Mouse (Mus musculus): ENCODE results near the gene 1700012B07Rik.

DNA sequence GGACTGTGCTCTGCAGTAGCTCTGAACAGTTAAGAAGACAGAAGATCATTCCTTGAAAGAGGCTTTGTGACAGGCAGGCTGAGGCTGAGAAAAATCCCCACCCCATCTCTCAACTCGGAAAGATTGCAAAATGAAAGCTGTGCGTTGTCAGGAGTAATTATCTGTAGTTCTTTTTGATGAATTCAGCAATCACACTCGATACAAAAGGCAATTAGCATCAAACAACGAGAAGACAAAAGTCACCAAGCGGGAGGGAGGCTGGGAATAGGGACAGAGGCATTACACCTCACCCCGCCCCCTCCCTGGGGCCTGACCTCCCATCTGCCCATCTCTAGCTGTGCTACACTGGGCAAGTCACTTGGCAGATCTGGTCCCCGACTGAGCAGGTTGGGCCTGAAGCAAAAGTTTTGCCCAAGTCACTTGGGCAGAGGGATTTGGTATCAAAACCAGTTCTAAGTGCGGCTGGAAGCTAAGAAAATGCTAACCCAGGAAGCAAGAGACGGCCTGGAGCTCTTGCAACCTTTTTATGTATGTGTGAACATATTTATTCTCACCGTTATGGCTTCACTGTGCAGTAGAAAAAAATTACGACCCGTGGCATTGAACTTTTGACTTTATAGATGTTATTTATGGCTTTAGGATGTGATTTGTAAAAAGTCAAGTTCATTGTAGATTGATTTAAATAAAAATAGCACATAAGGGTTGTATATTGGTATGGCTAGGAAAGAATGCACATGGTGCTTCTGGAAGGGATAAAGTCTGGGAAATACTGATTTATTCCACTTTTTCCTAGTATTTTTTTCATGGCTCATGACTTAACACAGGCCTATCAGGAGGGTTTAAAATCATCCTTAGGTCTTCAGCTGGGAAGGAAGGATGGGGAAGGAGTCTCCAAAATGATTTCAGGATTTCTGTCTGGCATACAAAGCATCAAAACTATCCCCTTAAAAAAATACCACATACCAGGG, 75.9 kb downstream of the 1700012B07Rik start:
- TF ChIP-seq CTCF (IDR thresholded peaks at IDR 0.05; ENCODE audit: low read depth) (no peak), EP300 (IDR thresholded peaks at IDR 0.05; ENCODE audit: low read depth) (no peak)

Data from liver, postnatal 0 days (tissue).